Mouse (Mus musculus): ENCODE measurements around the gene Mx1. TPM values are rescaled to one million over a fixed set of nuclear protein-coding genes. Genes with fewer than 3 reads are reported as not detected.

Mx1 gene
- total and polyA plus RNA-seq, 3 experiments, result 0.72 to 8.6 (median 7.8) TPM

DNA sequence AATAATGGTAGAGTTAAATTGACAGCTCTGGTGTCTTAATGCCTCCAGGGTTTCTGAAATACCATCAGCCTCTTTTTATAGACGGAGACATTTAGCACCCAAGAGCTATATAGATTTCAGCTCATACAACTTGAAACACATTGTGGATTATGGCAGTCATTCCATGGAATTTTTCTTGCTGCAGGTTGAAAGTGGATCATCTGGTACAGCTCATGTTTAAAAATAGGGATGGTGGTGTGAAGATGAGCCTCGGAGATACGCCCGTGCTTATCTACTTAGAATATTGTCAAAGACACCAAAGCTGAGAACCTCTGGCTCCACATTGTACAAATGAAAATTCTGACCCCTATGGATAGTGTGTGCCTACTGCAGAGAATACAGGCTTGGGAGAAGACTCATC, 32.6 kb downstream of the Mx1 start:
- Histone ChIP-seq H3K4me2 (ENCODE audit: insufficient read depth, low read depth, poor library complexity, severe bottlenecking) (no peak overlapping the region), H3K9me3 (replicated peaks; ENCODE audit: low read length) (peaks cover 3% of the 10 kb centered on the region), H3K79me2 (replicated peaks; ENCODE audit: control insufficient read depth, extremely low read depth, insufficient read depth, poor library complexity, severe bottlenecking) (no peaks in the 10 kb centered on the region), H3K27ac (ENCODE audit: insufficient read depth, low read depth) (no peak overlapping the region), H3K9ac (ENCODE audit: insufficient read depth, low read depth) (no peak overlapping the region), H3K4me3 (replicated peaks in 1 of 3; ENCODE audit: low read depth in 2 of 3, low read length in 2 of 3, poor library complexity in 1 of 3) (no peak overlapping the region), H3K4me1 (ENCODE audit: control insufficient read depth in 1 of 2, insufficient read depth in 2 of 2) (no peaks in the 10 kb centered on the region), H3K36me3 (replicated peaks in 1 of 2; ENCODE audit: control insufficient read depth in 1 of 2, insufficient read depth in 1 of 2, low read length in 1 of 2) (no peaks in the 10 kb centered on the region), H3K27me3 (replicated peaks) (no peaks in the 10 kb centered on the region)
- in situ Hi-C loops (cut with MboI; ENCODE audit: low pct_ligation_motif_present, low pct_unique_long_range_greater_than_20kb, low sequenced_read_pairs), result no loop called here
- dilution Hi-C loops (cut with MboI; ENCODE audit: extremely low pct_ligation_motif_present, extremely low pct_unique_long_range_greater_than_20kb, low sequenced_read_pairs), result no loop called here
- TF ChIP-seq USF1 (IDR thresholded peaks at IDR 0.05; ENCODE audit: low read depth, low read length) (no peak), CTCF (conservative IDR thresholded peaks at IDR 0.05 in 1 of 2, IDR thresholded peaks at IDR 0.05 in 1 of 2; ENCODE audit: low read depth in 2 of 2, low read length in 2 of 2) (peak in 1 of 2 experiments; percentile 37; a peak in 1 of 4 replicates), ZC3H11A (IDR thresholded peaks at IDR 0.05; ENCODE audit: low read depth, low read length) (no peak), ETS1 (conservative IDR thresholded peaks at IDR 0.05; ENCODE audit: low read depth, low read length) (no peak), CHD1 (IDR thresholded peaks at IDR 0.05; ENCODE audit: low read depth, low read length) (no peak), USF2 (conservative IDR thresholded peaks at IDR 0.05; ENCODE audit: low read depth, low read length) (no peak), MAFK (IDR thresholded peaks at IDR 0.05; ENCODE audit: insufficient replicate concordance, low read length) (no peak), RCOR1 (conservative IDR thresholded peaks at IDR 0.05; ENCODE audit: low read depth, low read length) (no peak), RAD21 (IDR thresholded peaks at IDR 0.05; ENCODE audit: low read depth, low read length) (peak; percentile 11)
- DNase-seq (ENCODE audit: extremely low read depth), result no peak

GRCm38 (mm10) chr16:97428026-97428425, 34.7 kb downstream of the Mx1 start:
- Histone ChIP-seq H3K27ac (ENCODE audit: insufficient read depth, low read depth) (no peak overlapping the region), H3K9ac (ENCODE audit: insufficient read depth, low read depth) (no peak overlapping the region), H3K79me2 (replicated peaks; ENCODE audit: control insufficient read depth, extremely low read depth, insufficient read depth, poor library complexity, severe bottlenecking) (no peaks in the 10 kb centered on the region), H3K4me1 (ENCODE audit: control insufficient read depth in 1 of 2, insufficient read depth in 2 of 2) (no peaks in the 10 kb centered on the region), H3K36me3 (replicated peaks in 1 of 2; ENCODE audit: control insufficient read depth in 1 of 2, insufficient read depth in 1 of 2, low read length in 1 of 2) (no peaks in the 10 kb centered on the region), H3K4me3 (replicated peaks in 1 of 3; ENCODE audit: low read depth in 2 of 3, low read length in 2 of 3, poor library complexity in 1 of 3) (no peak overlapping the region), H3K9me3 (replicated peaks; ENCODE audit: low read length) (peaks cover 3% of the 10 kb centered on the region), H3K4me2 (ENCODE audit: insufficient read depth, low read depth, poor library complexity, severe bottlenecking) (no peak overlapping the region), H3K27me3 (replicated peaks) (no peaks in the 10 kb centered on the region)
- no peak for DNase-seq (ENCODE audit: extremely low read depth)
- no peak for TF ChIP-seq ETS1 (conservative IDR thresholded peaks at IDR 0.05; ENCODE audit: low read depth, low read length)
- TF ChIP-seq USF2 (conservative IDR thresholded peaks at IDR 0.05; ENCODE audit: low read depth, low read length), result no peak
- no peak for TF ChIP-seq MAX (IDR thresholded peaks at IDR 0.05; ENCODE audit: low read length)
- TF ChIP-seq SIN3A (IDR thresholded peaks at IDR 0.05; ENCODE audit: low read length), result no peak
- TF ChIP-seq EP300 (IDR thresholded peaks at IDR 0.05; ENCODE audit: low read length), result no peak
- TF ChIP-seq E2F4 (IDR thresholded peaks at IDR 0.05; ENCODE audit: insufficient replicate concordance, low read depth, low read length), result no peak
- no peak for TF ChIP-seq MEF2A (IDR thresholded peaks at IDR 0.05; ENCODE audit: borderline replicate concordance, low read depth, low read length)
- TF ChIP-seq MXI1 (IDR thresholded peaks at IDR 0.05; ENCODE audit: low read depth, low read length), result no peak
- TF ChIP-seq ZC3H11A (IDR thresholded peaks at IDR 0.05; ENCODE audit: low read depth, low read length), result no peak
- dilution Hi-C loops (cut with MboI; ENCODE audit: extremely low pct_ligation_motif_present, extremely low pct_unique_long_range_greater_than_20kb, low sequenced_read_pairs) (no loop called here), in situ Hi-C loops (cut with MboI; ENCODE audit: low pct_ligation_motif_present, low pct_unique_long_range_greater_than_20kb, low sequenced_read_pairs) (no loop called here)
